22 mouse cellular contexts compared by ENCODE assay signal in the genomic region with DNA sequence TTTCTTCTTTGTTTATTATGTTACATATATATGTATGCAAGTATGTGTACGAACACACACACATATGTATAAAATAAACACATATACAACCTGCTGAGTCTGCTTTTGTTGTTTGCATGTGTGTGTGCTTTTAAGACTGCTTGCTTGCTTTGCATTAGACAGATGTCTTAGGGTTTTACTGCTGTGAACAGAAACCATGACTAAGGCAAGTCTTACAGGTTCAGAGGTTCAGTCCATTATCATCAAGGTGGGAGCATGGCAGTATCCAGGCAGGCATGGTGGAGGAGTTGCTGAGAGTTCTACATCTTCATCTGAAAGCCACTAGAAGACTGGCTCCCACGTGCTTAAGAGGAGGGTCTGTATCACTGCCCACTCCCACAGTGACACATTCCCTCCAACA.
DNase-seq lines count a peak whose midpoint lies in the region; TF ChIP-seq lines count a peak whose summit lies in the region.
"Had no signal": no experiment of that assay in that cellular context is flagged by ENCODE, and none has a peak within 500 bp of the region (broad histone marks: within the 10 kb centered on the region; RNA-seq: fewer than 3 reads in every experiment).

No protein-coding gene starts in this region.

- no peaks in the 10 kb centered on the region for H3K4me1 ChIP-seq in kidney, adult 2 months (ENCODE audit: control insufficient read depth, insufficient read depth, low read length)
- H3K4me1 ChIP-seq: forebrain, embryonic 15.5 days had no signal

- no peak for TF ChIP-seq POLR2A in kidney, adult 2 months (IDR thresholded peaks at IDR 0.05; ENCODE audit: low read depth, low read length)

- DNase-seq in heart, adult 11 months = peak; percentile 54
- DNase-seq in heart, adult 18-20 months = no peak
- peak; percentile 69 for DNase-seq in R1 (ENCODE audit: low read depth, low spot score)
- no peak for DNase-seq in urinary bladder, postnatal 36 days (ENCODE audit: low spot score in 2 of 2)
- no peak for DNase-seq in kidney, adult 2 months
- DNase-seq: adrenal gland, adult 8-10 months; adrenal gland, postnatal 14 days; adrenal gland, postnatal 36 days; B cell, adult 2 months; cerebellum, adult 11-12 months; cerebellum, adult 2 months; cerebellum, adult 9-10 months; cerebellum, postnatal 10 days; cerebellum, postnatal 25 days; forebrain, postnatal 0 days had no signal

- no peak overlapping the region for H3K4me3 ChIP-seq in kidney, adult 2 months (ENCODE audit: insufficient read depth, low read depth, low read length)
- H3K4me3 ChIP-seq: embryonic facial prominence, embryonic 10.5 days; embryonic facial prominence, embryonic 12.5 days; forebrain, embryonic 13.5 days; forebrain, embryonic 15.5 days had no signal

- H3K36me3 ChIP-seq in kidney, adult 2 months (ENCODE audit: control insufficient read depth, insufficient read depth, low read length) = no peaks in the 10 kb centered on the region
- H3K36me3 ChIP-seq: embryonic facial prominence, embryonic 10.5 days; embryonic facial prominence, embryonic 12.5 days; forebrain, embryonic 15.5 days; G1E had no signal

- H3K27me3 ChIP-seq in kidney, adult 2 months (replicated peaks; ENCODE audit: control insufficient read depth, insufficient read depth, low read length) = no peaks in the 10 kb centered on the region
- H3K27me3 ChIP-seq: CH12.LX; embryonic facial prominence, embryonic 12.5 days; forebrain, embryonic 13.5 days; forebrain, embryonic 15.5 days; Patski had no signal

- 77% methylated on average over 2 of the region's 2 CpGs for WGBS in kidney, adult 2 months

- H3K27ac ChIP-seq in kidney, adult 2 months (ENCODE audit: insufficient read depth, low read depth, low read length) = no peak overlapping the region
- H3K27ac ChIP-seq: embryonic facial prominence, embryonic 10.5 days; embryonic facial prominence, embryonic 12.5 days; forebrain, embryonic 13.5 days; forebrain, embryonic 15.5 days had no signal

- no peak for TF ChIP-seq CTCF in kidney, adult 2 months (conservative IDR thresholded peaks at IDR 0.05; ENCODE audit: insufficient read depth, insufficient read length, low read depth, low read length)

Comparison
In these comparisons a context has a peak if more than half of its experiments do, and no peak if none do; other contexts are left out.
1. DNase-seq: peak in heart, adult 11 months (single experiment) and R1 (single experiment); none in heart, adult 18-20 months (0 of 2), urinary bladder, postnatal 36 days (0 of 2) and kidney, adult 2 months (single experiment).